Mouse (Mus musculus): ENCODE results near the gene Gm45233.

Gm45233 gene

GRCm38 (mm10) chr7:43448246-43448645 lies 4.3 kb downstream of the Gm45233 start:
- ATAC-seq (ENCODE audit: low TSS enrichment) = no peak

DNA sequence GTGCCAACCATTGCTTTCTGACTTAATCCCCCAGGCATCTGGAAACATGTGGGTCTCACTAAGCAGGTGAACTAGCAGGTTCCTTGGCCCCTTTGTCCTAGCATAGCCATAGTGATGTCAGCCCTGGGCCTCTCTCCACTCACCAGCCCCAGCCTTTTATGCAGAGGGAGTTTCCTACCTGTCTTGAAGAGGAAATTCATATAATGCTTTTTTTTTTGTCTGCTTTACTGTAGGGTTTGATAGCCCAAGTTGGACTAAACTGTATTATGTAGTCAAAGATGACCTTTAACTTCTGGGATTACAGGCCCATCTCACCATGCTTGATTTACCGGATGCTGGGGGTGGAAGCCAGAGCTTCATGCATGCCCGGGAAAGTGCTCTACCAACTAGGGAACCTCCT lies 5.9 kb downstream of the Gm45233 start:
- ATAC-seq (ENCODE audit: low TSS enrichment) = no peak

- ATAC-seq (ENCODE audit: low TSS enrichment) = no peak
Observed at GRCm38 (mm10) chr7:43451726-43452125, 7.8 kb downstream of the Gm45233 start.

DNA sequence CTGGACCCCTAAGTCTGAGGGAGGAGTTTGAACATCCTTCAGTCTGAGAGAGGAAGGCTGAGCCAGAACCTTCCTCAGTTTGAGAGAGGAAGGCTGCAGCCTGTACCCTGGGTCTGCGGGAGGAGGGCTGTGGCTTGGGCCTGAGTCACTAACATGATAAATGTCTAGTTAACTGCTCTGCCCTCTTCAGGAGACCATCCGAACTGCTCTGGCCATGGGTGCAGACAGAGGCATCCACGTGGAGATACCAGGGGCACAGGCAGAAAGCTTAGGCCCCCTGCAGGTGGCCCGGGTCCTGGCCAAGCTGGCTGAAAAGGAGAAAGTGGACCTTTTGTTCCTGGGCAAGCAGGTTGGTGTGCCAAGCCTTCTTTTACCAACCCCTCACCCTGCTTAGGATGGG lies 8.7 kb downstream of the Gm45233 start:
- ATAC-seq (ENCODE audit: low TSS enrichment) = no peak

GRCm38 (mm10) chr7:43453599-43454355 lies 9.8 kb downstream of the Gm45233 start:
- ATAC-seq (ENCODE audit: low TSS enrichment) = no peak

GRCm38 (mm10) chr7:43454371-43454770 lies 10.4 kb downstream of the Gm45233 start:
- ATAC-seq (ENCODE audit: low TSS enrichment) = no peak

DNA sequence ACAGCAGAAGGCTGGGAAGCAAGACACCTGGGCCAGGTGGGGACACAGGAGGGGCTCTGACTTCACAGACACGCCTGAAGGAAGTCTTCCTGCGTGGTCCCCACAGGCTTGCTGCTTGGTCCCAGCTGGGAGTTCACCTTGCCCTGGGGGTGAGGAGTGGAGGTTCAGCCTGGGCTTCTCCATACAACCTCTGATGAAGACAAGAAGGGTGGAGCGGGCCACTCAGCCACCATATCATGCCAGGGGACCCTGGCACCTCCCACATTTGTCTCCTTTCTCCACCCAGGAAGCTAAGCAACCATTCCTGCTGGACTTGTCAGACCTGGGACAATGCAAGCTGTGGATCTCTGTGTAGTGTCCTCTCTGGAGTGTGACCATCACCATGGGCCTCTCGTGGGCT lies 18.9 kb downstream of the Gm45233 start, which contains the start of gene Vsig10l:
Gene Vsig10l, plus strand, starts transcription at position 301 of the 400 bp plus-strand sequence.
- no peak for ATAC-seq (ENCODE audit: low TSS enrichment)

DNA sequence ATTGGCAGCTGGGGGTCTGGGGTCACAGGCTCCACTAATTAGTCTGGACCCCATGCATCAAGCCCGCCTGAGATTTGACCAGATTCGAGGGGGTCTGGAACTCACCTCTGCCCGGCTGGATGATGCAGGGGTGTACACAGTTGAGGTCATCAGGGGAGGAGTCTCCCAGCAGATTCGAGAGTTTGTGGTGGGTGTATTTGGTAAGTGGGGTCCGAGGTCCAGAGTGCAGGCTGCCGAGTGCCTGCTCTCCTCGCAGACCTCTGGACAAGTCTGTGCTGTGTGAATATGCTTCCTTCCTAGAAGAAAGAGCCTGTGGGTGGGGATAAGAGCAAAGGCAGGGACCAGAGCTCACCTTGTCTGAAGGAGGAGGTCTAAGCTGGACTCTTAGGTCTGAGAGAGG lies 20.0 kb downstream of the Gm45233 start:
- ATAC-seq (ENCODE audit: low TSS enrichment) = no peak

GRCm38 (mm10) chr7:43464864-43465343 lies 21.0 kb downstream of the Gm45233 start:
- no peak for ATAC-seq (ENCODE audit: low TSS enrichment)

- ATAC-seq (ENCODE audit: low TSS enrichment) = peak; percentile 76
Observed at GRCm38 (mm10) chr7:43465344-43466098, 21.6 kb downstream of the Gm45233 start.

GRCm38 (mm10) chr7:43466099-43466694 lies 22.3 kb downstream of the Gm45233 start:
- peak; percentile 82 for ATAC-seq (ENCODE audit: low TSS enrichment)

GRCm38 (mm10) chr7:43470373-43470772 lies 26.4 kb downstream of the Gm45233 start:
- ATAC-seq (ENCODE audit: low TSS enrichment) = no peak

DNA sequence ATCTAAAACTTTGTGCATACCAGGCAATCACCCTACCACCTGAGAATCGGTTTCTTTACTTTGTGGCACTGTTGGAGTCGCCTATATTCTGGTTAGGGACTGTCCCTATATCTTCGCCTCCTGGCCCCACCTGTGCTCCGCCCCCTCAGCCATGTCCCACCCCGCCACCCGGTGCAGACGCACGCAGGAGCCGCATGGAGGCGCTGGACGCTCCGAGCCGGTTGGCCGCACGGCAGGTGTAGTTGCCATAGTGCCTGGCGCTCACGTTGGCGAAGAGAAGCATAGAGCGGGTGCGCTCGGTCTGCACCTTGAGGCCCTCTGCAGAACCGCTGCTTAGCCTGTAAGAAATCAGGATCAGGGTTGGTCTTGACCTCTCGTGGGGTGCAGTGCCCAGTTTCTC lies 31.8 kb downstream of the Gm45233 start:
- ATAC-seq (ENCODE audit: low TSS enrichment) = no peak

DNA sequence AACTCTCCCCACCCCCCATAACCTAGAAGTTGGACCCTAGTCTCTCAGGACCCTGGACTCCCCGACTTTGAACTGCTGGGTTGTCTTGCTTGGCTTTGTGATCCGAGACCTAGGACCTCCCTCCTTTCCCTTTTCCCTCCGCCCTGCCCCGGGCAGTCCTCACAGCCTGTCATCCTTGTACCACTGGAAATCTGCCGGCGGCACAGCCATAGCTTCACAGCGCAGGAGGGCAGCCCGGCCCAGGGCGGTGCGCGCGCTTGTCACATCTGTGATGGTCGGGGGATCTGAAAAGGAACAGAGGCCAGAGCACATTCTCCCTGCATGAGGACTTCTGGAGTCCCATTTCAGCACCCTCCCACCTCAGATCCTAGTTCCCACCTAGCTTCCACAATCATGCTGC lies 32.4 kb downstream of the Gm45233 start:
- no peak for ATAC-seq (ENCODE audit: low TSS enrichment)

- ATAC-seq (ENCODE audit: low TSS enrichment) = peak; percentile 92
Observed at GRCm38 (mm10) chr7:43481191-43481590, 37.3 kb downstream of the Gm45233 start.

DNA sequence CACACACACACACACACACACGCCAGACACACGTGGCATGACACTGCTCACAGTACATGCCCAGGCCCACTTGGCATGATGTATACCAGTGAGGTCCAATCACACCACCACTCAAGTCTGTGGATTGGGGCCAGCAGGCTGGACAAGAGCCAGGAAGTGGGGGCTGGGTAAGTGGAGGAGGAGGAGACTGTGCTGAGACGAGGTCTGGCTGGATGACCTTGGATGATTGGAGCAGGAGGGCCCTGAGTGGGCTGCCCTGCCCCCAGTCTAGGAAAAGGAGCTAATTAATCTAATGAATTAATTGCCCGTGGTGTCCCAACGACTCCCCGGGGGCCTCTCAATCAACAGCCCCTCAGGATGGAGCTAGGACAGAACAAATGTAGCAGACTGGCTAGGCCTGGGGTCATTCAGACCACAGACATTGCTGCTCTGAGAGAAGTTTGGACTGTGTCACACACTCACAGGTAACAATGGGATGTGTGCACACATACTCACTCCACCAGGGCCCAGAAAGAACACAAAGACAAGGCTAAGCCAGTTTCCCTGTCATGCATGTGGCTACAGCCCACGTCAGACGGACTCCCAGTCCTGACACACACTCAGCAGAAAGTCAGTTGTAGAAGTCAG lies 38.3 kb downstream of the Gm45233 start:
- ATAC-seq (ENCODE audit: low TSS enrichment) = no peak

- ATAC-seq (ENCODE audit: low TSS enrichment) = no peak
Observed at GRCm38 (mm10) chr7:43483236-43483635, 39.3 kb downstream of the Gm45233 start.

DNA sequence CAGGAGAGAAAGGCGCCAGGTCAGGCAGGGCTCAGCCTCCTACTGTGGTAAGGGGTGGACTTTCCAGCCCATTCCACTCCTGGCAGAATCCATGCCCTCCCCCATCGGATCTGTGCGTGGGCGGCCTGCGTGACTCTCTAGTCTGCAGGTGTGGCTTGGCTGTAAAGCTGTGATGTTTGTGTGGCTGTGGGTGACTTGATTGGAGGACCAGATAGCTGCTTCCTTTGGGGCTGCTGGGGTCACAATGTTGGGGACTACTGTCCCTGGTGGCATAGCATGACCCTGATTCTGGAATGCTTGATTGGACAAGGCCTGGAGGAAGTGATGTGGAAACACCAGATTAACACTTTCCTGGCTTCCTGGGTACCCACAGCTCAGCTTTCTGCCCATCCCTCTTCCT lies 44.7 kb downstream of the Gm45233 start:
- peak; percentile 45 for ATAC-seq (ENCODE audit: low TSS enrichment)

GRCm38 (mm10) chr7:43489631-43490125 lies 45.8 kb downstream of the Gm45233 start, which contains the start of gene Iglon5:
Iglon5 (minus strand) TSS chr7:43490075.
- ATAC-seq (ENCODE audit: low TSS enrichment) = no peak

DNA sequence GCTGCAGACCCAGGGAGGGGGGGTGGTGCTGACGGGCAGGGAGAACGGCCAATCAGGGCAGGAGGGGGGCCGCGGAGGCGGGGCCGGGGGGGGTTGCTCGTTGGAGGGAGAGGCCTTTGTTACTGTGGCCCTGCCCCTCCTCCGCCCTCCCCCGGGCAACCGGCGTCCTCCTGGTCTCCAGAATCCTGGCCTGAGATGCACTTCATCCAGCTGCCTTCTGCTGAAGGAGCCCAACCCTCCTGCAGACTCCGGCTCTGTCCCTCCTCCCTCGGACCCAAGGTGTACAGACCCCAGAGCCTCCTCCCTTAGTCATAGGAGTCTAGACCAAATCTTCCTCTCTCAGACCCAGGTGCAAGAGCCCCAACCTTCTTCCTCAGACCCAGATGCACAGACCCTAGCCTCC lies 46.3 kb downstream of the Gm45233 start:
- peak; percentile 74 for ATAC-seq (ENCODE audit: low TSS enrichment)

GRCm38 (mm10) chr7:43490861-43491260 lies 46.9 kb downstream of the Gm45233 start:
- ATAC-seq (ENCODE audit: low TSS enrichment) = no peak
